Mouse (Mus musculus) small intestine, adult 2 months (tissue): Measurements from ENCODE around the gene Aptx.

ENCODE experiments used
- CTCF ChIP-seq: fragments of 200-500 bp; IDR thresholded peaks from 2 replicates; pipeline ENCODE4 v1.5.1; 2012; ENCODE audit warnings: low read depth, mild to moderate bottlenecking, control low read depth, inconsistent platforms, low read length, moderate library complexity, mixed read lengths; ENCODE audit not compliant: insufficient replicate concordance, insufficient read length; ENCODE audit errors: extremely low read depth
- POLR2A ChIP-seq: fragments of 200-500 bp; IDR thresholded peaks from 2 replicates; pipeline ENCODE4 v1.6.1; 2012; ENCODE audit warnings: low read depth, mild to moderate bottlenecking, control low read depth, inconsistent platforms, low read length, moderate library complexity

DNA sequence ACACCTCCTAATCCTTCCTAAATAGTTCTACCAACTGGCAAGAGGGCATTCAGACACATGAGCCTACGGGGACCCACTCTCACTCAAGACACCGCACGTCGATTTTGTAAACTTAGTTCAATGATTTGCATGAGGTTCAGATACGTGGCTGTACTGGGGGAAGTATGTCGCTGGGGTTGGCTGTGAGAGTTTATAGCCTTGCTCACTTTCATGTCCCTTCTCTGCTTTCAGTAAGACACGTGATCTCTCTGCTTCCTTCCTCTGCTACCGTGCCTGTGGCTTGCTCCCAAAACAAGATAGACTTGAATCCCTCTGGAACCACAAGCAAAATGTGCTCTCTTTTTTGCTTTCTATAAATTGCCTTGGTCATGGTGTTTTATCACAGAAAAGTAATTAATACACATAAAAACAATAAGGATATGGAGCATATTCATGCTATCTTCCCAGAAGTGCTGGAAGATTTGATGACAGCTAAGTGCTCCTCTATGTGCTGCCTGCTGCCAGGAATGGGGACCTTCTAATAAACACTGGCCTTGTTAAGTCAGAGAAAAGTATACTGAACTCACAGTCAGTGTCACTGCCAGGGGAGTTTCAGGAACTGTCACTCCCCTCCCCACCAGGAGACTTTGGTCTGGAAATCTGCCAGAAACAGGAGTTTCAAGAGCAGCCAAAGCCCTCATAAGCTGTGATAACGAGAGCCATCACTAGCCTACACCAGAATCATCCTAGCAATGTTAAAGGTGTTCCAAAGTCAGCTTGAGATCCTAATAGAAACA, 36.6 kb downstream of the Aptx start:
- TF ChIP-seq POLR2A (no peak), CTCF (no peak)
